14 mouse cellular contexts compared by ENCODE assay signal in the genomic region with DNA sequence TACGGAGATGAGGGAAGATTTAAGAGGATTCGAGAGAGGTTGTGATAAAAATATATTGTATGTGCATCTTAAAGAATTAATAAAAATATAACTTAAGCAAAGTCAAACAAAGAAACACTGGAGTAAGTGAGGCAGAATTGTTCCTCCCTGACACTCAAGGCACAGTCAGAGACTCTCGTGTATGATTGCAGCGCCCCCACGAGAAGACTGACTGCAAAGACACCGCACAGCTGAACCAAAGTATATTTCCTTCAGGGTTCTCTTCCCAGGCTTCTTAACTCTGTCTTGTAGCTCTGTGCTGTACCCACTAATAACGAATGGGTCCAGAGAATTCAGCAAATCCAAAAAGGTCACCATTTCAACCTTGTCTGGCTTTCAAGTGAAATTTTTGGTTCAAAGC.
"Had no signal": no experiment of that assay in that cellular context is flagged by ENCODE, and none has a peak within 500 bp of the region (broad histone marks: within the 10 kb centered on the region; RNA-seq: fewer than 3 reads in every experiment).

No protein-coding gene starts in this region.

- H3K27ac ChIP-seq: kidney, postnatal 0 days; limb, embryonic 10.5 days; limb, embryonic 13.5 days; liver, embryonic 12.5 days; liver, embryonic 15.5 days had no signal

- H3K36me3 ChIP-seq: limb, embryonic 10.5 days; limb, embryonic 13.5 days; liver, embryonic 12.5 days; liver, embryonic 15.5 days had no signal

- DNase-seq: kidney, adult 2 months; kidney, postnatal 25 days; liver; lung, adult 18-20 months; lung, postnatal 14 days; lung, postnatal 4 days; midbrain, embryonic 14.5 days; thymus, postnatal 14 days; thymus, postnatal 4 days had no signal

- H3K4me1 ChIP-seq: limb, embryonic 13.5 days had no signal

- H3K9ac ChIP-seq: limb, embryonic 13.5 days; liver, embryonic 12.5 days; liver, embryonic 15.5 days had no signal

- H3K27me3 ChIP-seq: limb, embryonic 13.5 days; liver, embryonic 12.5 days; liver, embryonic 15.5 days had no signal

- H3K4me3 ChIP-seq: limb, embryonic 10.5 days; limb, embryonic 13.5 days; liver, embryonic 12.5 days; liver, embryonic 15.5 days had no signal

- H3K9me3 ChIP-seq: limb, embryonic 10.5 days; limb, embryonic 13.5 days; liver, embryonic 12.5 days; liver, embryonic 15.5 days had no signal
